Mouse (Mus musculus): Measurements from ENCODE around the gene Mllt11. TPM values are rescaled to one million over a fixed set of nuclear protein-coding genes. Genes with fewer than 3 reads are reported as not detected.

Gene Mllt11
- polyA plus RNA-seq (2011; ENCODE audit: insufficient read depth, insufficient read length, low replicate concordance, missing spikeins): 6.0 and 9.1 TPM in 2 replicates

GRCm38 (mm10) chr3:95231298-95232221 lies at the start of gene Mllt11:
Gene Mllt11, minus strand, starts transcription at chr3:95232171.
- peak within 1 kb of the TSS; percentile 69 for H3K4me3 ChIP-seq (replicated peaks; ENCODE audit: control insufficient read depth, low read depth, low read length)
- no peak for TF ChIP-seq CTCF (IDR thresholded peaks at IDR 0.05; ENCODE audit: control insufficient read depth, insufficient read depth, low read length)
- WGBS: 40% methylated on average over 13 of the region's 13 CpGs
- H3K27ac ChIP-seq (ENCODE audit: control insufficient read depth, insufficient read depth, low read depth, low read length, poor library complexity): peak within 1 kb of the TSS; percentile 99
- peaks cover 4% of the 10 kb centered on the region; the same call in 1 of the 2 replicates for H3K4me1 ChIP-seq (ENCODE audit: control insufficient read depth, insufficient read depth, low read length)

GRCm38 (mm10) chr3:95281216-95282126 lies 49.5 kb upstream of the Mllt11 start, which contains the start of the genes Mindy1 and Prune1:
Gene Mindy1, plus strand, starts transcription at chr3:95281345.
Gene Prune1, minus strand, starts transcription at chr3:95282076.
- Histone ChIP-seq H3K27ac (ENCODE audit: control insufficient read depth, insufficient read depth, low read depth, low read length, poor library complexity) (peak within 1 kb of the TSS; percentile 98), H3K4me1 (ENCODE audit: control insufficient read depth, insufficient read depth, low read length) (no peaks in the 10 kb centered on the region; the same call in 1 of the 2 replicates), H3K4me3 (replicated peaks; ENCODE audit: control insufficient read depth, low read depth, low read length) (peak within 1 kb of the TSS; percentile 83)
- under 1% methylated on average over 53 of the region's 53 CpGs for WGBS
- TF ChIP-seq POLR2A (IDR thresholded peaks at IDR 0.05; ENCODE audit: borderline replicate concordance, control insufficient read depth, low read depth, low read length): no peak
- TF ChIP-seq CTCF (IDR thresholded peaks at IDR 0.05; ENCODE audit: control insufficient read depth, insufficient read depth, low read length): no peak

GRCm38 (mm10) chr3:95280747-95281146 lies 48.8 kb upstream of the Mllt11 start:
- peak overlapping the region; percentile 37 for H3K4me3 ChIP-seq (replicated peaks; ENCODE audit: control insufficient read depth, low read depth, low read length)
- TF ChIP-seq POLR2A (IDR thresholded peaks at IDR 0.05; ENCODE audit: borderline replicate concordance, control insufficient read depth, low read depth, low read length) (no peak), CTCF (IDR thresholded peaks at IDR 0.05; ENCODE audit: control insufficient read depth, insufficient read depth, low read length) (no peak)
- peak overlapping the region; percentile 84; the same call in 1 of the 2 replicates for H3K27ac ChIP-seq (ENCODE audit: control insufficient read depth, insufficient read depth, low read depth, low read length, poor library complexity)
- 3% methylated on average over 8 of the region's 8 CpGs for WGBS
- no peaks in the 10 kb centered on the region; the same call in 1 of the 2 replicates for H3K4me1 ChIP-seq (ENCODE audit: control insufficient read depth, insufficient read depth, low read length)

- Histone ChIP-seq H3K27ac (ENCODE audit: control insufficient read depth, insufficient read depth, low read depth, low read length, poor library complexity) (no peak overlapping the region), H3K4me1 (ENCODE audit: control insufficient read depth, insufficient read depth, low read length) (no peaks in the 10 kb centered on the region; the same call in 1 of the 2 replicates), H3K4me3 (replicated peaks; ENCODE audit: control insufficient read depth, low read depth, low read length) (no peak overlapping the region)
- TF ChIP-seq POLR2A (IDR thresholded peaks at IDR 0.05; ENCODE audit: borderline replicate concordance, control insufficient read depth, low read depth, low read length): no peak
- no peak for TF ChIP-seq CTCF (IDR thresholded peaks at IDR 0.05; ENCODE audit: control insufficient read depth, insufficient read depth, low read length)
- WGBS: 56% methylated on average over 1 of the region's 1 CpGs
These were observed 45.2 kb upstream of the Mllt11 start for GRCm38 (mm10) chr3:95277149-95277551.

GRCm38 (mm10) chr3:95276428-95276934 lies 44.5 kb upstream of the Mllt11 start:
- WGBS: 34% methylated on average over 5 of the region's 5 CpGs
- no peak overlapping the region for H3K27ac ChIP-seq (ENCODE audit: control insufficient read depth, insufficient read depth, low read depth, low read length, poor library complexity)
- no peaks in the 10 kb centered on the region; the same call in 1 of the 2 replicates for H3K4me1 ChIP-seq (ENCODE audit: control insufficient read depth, insufficient read depth, low read length)
- TF ChIP-seq POLR2A (IDR thresholded peaks at IDR 0.05; ENCODE audit: borderline replicate concordance, control insufficient read depth, low read depth, low read length) (no peak), CTCF (IDR thresholded peaks at IDR 0.05; ENCODE audit: control insufficient read depth, insufficient read depth, low read length) (no peak)
- no peak overlapping the region for H3K4me3 ChIP-seq (replicated peaks; ENCODE audit: control insufficient read depth, low read depth, low read length)

GRCm38 (mm10) chr3:95275161-95275560 lies 43.2 kb upstream of the Mllt11 start:
- Histone ChIP-seq H3K4me1 (ENCODE audit: control insufficient read depth, insufficient read depth, low read length) (no peaks in the 10 kb centered on the region; the same call in 1 of the 2 replicates), H3K27ac (ENCODE audit: control insufficient read depth, insufficient read depth, low read depth, low read length, poor library complexity) (no peak overlapping the region), H3K4me3 (replicated peaks; ENCODE audit: control insufficient read depth, low read depth, low read length) (no peak overlapping the region)
- TF ChIP-seq POLR2A (IDR thresholded peaks at IDR 0.05; ENCODE audit: borderline replicate concordance, control insufficient read depth, low read depth, low read length) (no peak), CTCF (IDR thresholded peaks at IDR 0.05; ENCODE audit: control insufficient read depth, insufficient read depth, low read length) (no peak)
- 53% methylated on average over 6 of the region's 6 CpGs for WGBS

- no peak overlapping the region for H3K4me3 ChIP-seq (replicated peaks; ENCODE audit: control insufficient read depth, low read depth, low read length)
- H3K4me1 ChIP-seq (ENCODE audit: control insufficient read depth, insufficient read depth, low read length): no peaks in the 10 kb centered on the region; the same call in 1 of the 2 replicates
- no peak overlapping the region for H3K27ac ChIP-seq (ENCODE audit: control insufficient read depth, insufficient read depth, low read depth, low read length, poor library complexity)
- TF ChIP-seq POLR2A (IDR thresholded peaks at IDR 0.05; ENCODE audit: borderline replicate concordance, control insufficient read depth, low read depth, low read length) (no peak), CTCF (IDR thresholded peaks at IDR 0.05; ENCODE audit: control insufficient read depth, insufficient read depth, low read length) (0 out of 2 replicates have a peak, but pooled peaks have one; percentile 7)
- WGBS: 88% methylated on average over 4 of the region's 4 CpGs
These were observed 42.5 kb upstream of the Mllt11 start for GRCm38 (mm10) chr3:95274453-95274852.
